Mouse (Mus musculus): ENCODE data around the gene Lrrc56. TPM values are rescaled to one million over a fixed set of nuclear protein-coding genes. Genes with fewer than 3 reads are reported as not detected.
A peak's percentile ranks its signal among the peaks of the same experiment; 100 is the strongest.

The Lrrc56 gene
- polyA plus RNA-seq, 1 experiment: 7.4 TPM

GRCm38 (mm10) chr7:141216894-141217293 is 22.9 kb downstream of the Lrrc56 start:
- no peak for TF ChIP-seq CTCF (IDR thresholded peaks at IDR 0.05; ENCODE audit: extremely low read depth, insufficient read length, insufficient replicate concordance, low read depth, low read length)
- WGBS: 56% methylated on average over 11 of the region's 11 CpGs
- Histone ChIP-seq H3K27me3 (ENCODE audit: control insufficient read depth, insufficient read depth, low read length) (no peaks in the 10 kb centered on the region), H3K4me3 (ENCODE audit: low read depth, low read length) (peak overlapping the region; percentile 71), H3K36me3 (ENCODE audit: control insufficient read depth, insufficient read depth, low read length) (peaks cover 21% of the 10 kb centered on the region), H3K4me1 (ENCODE audit: control insufficient read depth, insufficient read depth, insufficient read length, low read length) (peaks cover 33% of the 10 kb centered on the region), H3K27ac (ENCODE audit: insufficient read depth, low read depth, low read length) (peak overlapping the region; percentile 89)

GRCm38 (mm10) chr7:141217343-141218013 is 23.5 kb downstream of the Lrrc56 start:
- TF ChIP-seq CTCF (IDR thresholded peaks at IDR 0.05; ENCODE audit: extremely low read depth, insufficient read length, insufficient replicate concordance, low read depth, low read length): no peak
- TF ChIP-seq POLR2A (IDR thresholded peaks at IDR 0.05; ENCODE audit: low read depth, low read length): no peak
- WGBS: 84% methylated on average over 17 of the region's 17 CpGs
- no peaks in the 10 kb centered on the region for H3K27me3 ChIP-seq (ENCODE audit: control insufficient read depth, insufficient read depth, low read length)
- H3K4me3 ChIP-seq (ENCODE audit: low read depth, low read length): peak overlapping the region; percentile 71
- H3K27ac ChIP-seq (ENCODE audit: insufficient read depth, low read depth, low read length): peak overlapping the region; percentile 89
- peaks cover 38% of the 10 kb centered on the region for H3K4me1 ChIP-seq (ENCODE audit: control insufficient read depth, insufficient read depth, insufficient read length, low read length)
- H3K36me3 ChIP-seq (ENCODE audit: control insufficient read depth, insufficient read depth, low read length): peaks cover 21% of the 10 kb centered on the region

GRCm38 (mm10) chr7:141218141-141218540 is 24.2 kb downstream of the Lrrc56 start:
- no peak for TF ChIP-seq POLR2A (IDR thresholded peaks at IDR 0.05; ENCODE audit: low read depth, low read length)
- TF ChIP-seq CTCF (IDR thresholded peaks at IDR 0.05; ENCODE audit: extremely low read depth, insufficient read length, insufficient replicate concordance, low read depth, low read length): no peak
- 52% methylated on average over 3 of the region's 3 CpGs for WGBS
- peaks cover 21% of the 10 kb centered on the region for H3K36me3 ChIP-seq (ENCODE audit: control insufficient read depth, insufficient read depth, low read length)
- H3K27ac ChIP-seq (ENCODE audit: insufficient read depth, low read depth, low read length): no peak overlapping the region
- H3K4me3 ChIP-seq (ENCODE audit: low read depth, low read length): 0 out of 2 replicates have a peak overlapping the region, but pooled peaks have one; percentile 3
- H3K27me3 ChIP-seq (ENCODE audit: control insufficient read depth, insufficient read depth, low read length): no peaks in the 10 kb centered on the region
- peaks cover 42% of the 10 kb centered on the region for H3K4me1 ChIP-seq (ENCODE audit: control insufficient read depth, insufficient read depth, insufficient read length, low read length)

GRCm38 (mm10) chr7:141218557-141219133 is 24.7 kb downstream of the Lrrc56 start:
- WGBS: 58% methylated on average over 5 of the region's 5 CpGs
- Histone ChIP-seq H3K27me3 (ENCODE audit: control insufficient read depth, insufficient read depth, low read length) (no peaks in the 10 kb centered on the region), H3K27ac (ENCODE audit: insufficient read depth, low read depth, low read length) (no peak overlapping the region), H3K4me3 (ENCODE audit: low read depth, low read length) (no peak overlapping the region), H3K36me3 (ENCODE audit: control insufficient read depth, insufficient read depth, low read length) (peaks cover 21% of the 10 kb centered on the region), H3K4me1 (ENCODE audit: control insufficient read depth, insufficient read depth, insufficient read length, low read length) (peaks cover 42% of the 10 kb centered on the region)
- TF ChIP-seq POLR2A (IDR thresholded peaks at IDR 0.05; ENCODE audit: low read depth, low read length): no peak
- TF ChIP-seq CTCF (IDR thresholded peaks at IDR 0.05; ENCODE audit: extremely low read depth, insufficient read length, insufficient replicate concordance, low read depth, low read length): no peak

- 43% methylated on average over 1 of the region's 1 CpGs for WGBS
- no peak overlapping the region for H3K27ac ChIP-seq (ENCODE audit: insufficient read depth, low read depth, low read length)
- H3K4me1 ChIP-seq (ENCODE audit: control insufficient read depth, insufficient read depth, insufficient read length, low read length): peaks cover 42% of the 10 kb centered on the region
- no peak overlapping the region for H3K4me3 ChIP-seq (ENCODE audit: low read depth, low read length)
- H3K36me3 ChIP-seq (ENCODE audit: control insufficient read depth, insufficient read depth, low read length): peaks cover 21% of the 10 kb centered on the region
- H3K27me3 ChIP-seq (ENCODE audit: control insufficient read depth, insufficient read depth, low read length): no peaks in the 10 kb centered on the region
- TF ChIP-seq POLR2A (IDR thresholded peaks at IDR 0.05; ENCODE audit: low read depth, low read length) (no peak), CTCF (IDR thresholded peaks at IDR 0.05; ENCODE audit: extremely low read depth, insufficient read length, insufficient replicate concordance, low read depth, low read length) (no peak)
Measured at GRCm38 (mm10) chr7:141219558-141220099, 25.7 kb downstream of the Lrrc56 start.

- peaks cover 36% of the 10 kb centered on the region for H3K4me1 ChIP-seq (ENCODE audit: control insufficient read depth, insufficient read depth, insufficient read length, low read length)
Measured at GRCm38 (mm10) chr7:141220377-141220776, 26.4 kb downstream of the Lrrc56 start.

More at GRCm38 (mm10) chr7:141220377-141220776, 26.4 kb downstream of the Lrrc56 start:
- H3K36me3 ChIP-seq (ENCODE audit: control insufficient read depth, insufficient read depth, low read length): peaks cover 21% of the 10 kb centered on the region
- H3K27me3 ChIP-seq (ENCODE audit: control insufficient read depth, insufficient read depth, low read length): no peaks in the 10 kb centered on the region
- no peak overlapping the region for H3K27ac ChIP-seq (ENCODE audit: insufficient read depth, low read depth, low read length)
- TF ChIP-seq CTCF (IDR thresholded peaks at IDR 0.05; ENCODE audit: extremely low read depth, insufficient read length, insufficient replicate concordance, low read depth, low read length) (no peak), POLR2A (IDR thresholded peaks at IDR 0.05; ENCODE audit: low read depth, low read length) (no peak)
- WGBS: 59% methylated on average over 1 of the region's 1 CpGs
- H3K4me3 ChIP-seq (ENCODE audit: low read depth, low read length): no peak overlapping the region

Measured in small intestine, adult 2 months (tissue).